Mouse (Mus musculus) lung, embryonic 16.5 days (tissue): ENCODE results near the gene Thegl. TPM values are rescaled to one million over a fixed set of nuclear protein-coding genes. Genes with fewer than 3 reads are reported as not detected.

Source experiments
- ATAC-seq: fragments of 200-750 bp; cut with Nextera tagmentation; 2 replicates; pipeline ENCODE4 v1.8.0; 2017; ENCODE audit warnings: low read depth, mild to moderate bottlenecking, moderate library complexity
- H3K27ac ChIP-seq: fragments of 300-500 bp; sonication (generic); 2 replicates; pipeline ENCODE4 v1.5.1; 2014; ENCODE audit warnings: mild to moderate bottlenecking, control low read depth, low read length
- H3K27me3 ChIP-seq: fragments of 300-500 bp; sonication (generic); 2 replicates; pipeline ENCODE4 v1.6.1; 2014; ENCODE audit warnings: low read depth, low read length, mixed read lengths; ENCODE audit not compliant: control insufficient read depth, insufficient read depth
- H3K36me3 ChIP-seq: fragments of 300-500 bp; sonication (generic); 2 replicates; pipeline ENCODE4 v1.6.1; 2014; ENCODE audit warnings: low read length; ENCODE audit not compliant: control insufficient read depth, insufficient read depth
- H3K4me1 ChIP-seq: fragments of 300-500 bp; sonication (generic); replicated peaks from 2 replicates; pipeline ENCODE4 v1.6.1; 2014; ENCODE audit warnings: low read length, mixed read lengths; ENCODE audit not compliant: control insufficient read depth, insufficient read depth
- H3K4me2 ChIP-seq: fragments of 300-500 bp; sonication (generic); 2 replicates; pipeline ENCODE4 v1.6.1; 2014; ENCODE audit warnings: low read depth, low read length, control low read depth
- H3K4me3 ChIP-seq: fragments of 300-500 bp; sonication (generic); 2 replicates; pipeline ENCODE4 v1.5.1; 2014; ENCODE audit warnings: mild to moderate bottlenecking, low read length, control low read depth
- H3K9ac ChIP-seq: fragments of 300-500 bp; sonication (generic); 2 replicates; pipeline ENCODE4 v1.6.1; 2014; ENCODE audit warnings: low read length, control low read depth
- H3K9me3 ChIP-seq: fragments of 300-500 bp; sonication (generic); 2 replicates; pipeline ENCODE4 v1.6.1; 2016; ENCODE audit warnings: low read length; ENCODE audit not compliant: control insufficient read depth
- WGBS: fragments of 180-500 bp; shearing (Covaris S2); extraction: QIAGEN DNeasy Blood & Tissue Kit; methylation state at CpG from one replicate; pipeline ENCODE4 v1.1.7; 2014; 5-methylcytosine and 5-hydroxymethylcytosine counted together
- polyA plus RNA-seq: library from polyadenylated mRNA; unstranded; fragments of >200 nt; fragmentation: Nextera tagmentation; extraction: Ambion mirVana; gene quantifications from 2 replicates; pipeline ENCODE4 v1.2.1, GENCODE M21; 2015

Gene Thegl
- polyA plus RNA-seq, 1 experiment from 2014 or later, result 1.7 TPM

DNA sequence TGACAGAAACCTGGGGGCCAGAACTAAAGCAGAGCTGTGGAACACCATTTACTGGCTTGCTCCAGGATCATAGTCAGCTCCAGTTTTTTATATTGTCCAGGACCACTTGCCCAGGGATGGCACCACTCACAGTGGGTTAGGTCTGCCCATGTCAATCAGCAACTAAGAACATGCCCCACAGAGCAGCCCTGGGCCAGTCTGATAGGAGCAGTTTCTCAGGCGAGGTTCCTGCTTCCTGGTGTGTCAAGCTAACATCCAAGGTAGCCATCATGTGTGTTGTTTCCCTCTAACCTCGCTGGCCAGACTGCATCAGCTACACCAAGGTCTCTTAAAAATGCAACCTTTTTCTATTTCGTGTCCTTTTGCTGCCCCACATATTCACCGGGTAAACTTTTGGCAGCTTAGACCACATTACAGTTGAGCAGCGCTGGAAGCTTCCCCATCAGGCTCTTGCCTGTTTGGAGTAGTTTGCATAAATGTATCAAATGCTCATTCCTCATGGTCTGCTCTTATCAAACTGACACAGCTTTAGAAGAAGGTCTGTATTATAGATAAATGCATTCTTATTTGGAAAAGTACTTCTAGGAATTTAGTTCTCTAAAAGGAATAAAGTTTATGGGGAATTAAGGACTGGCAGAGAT lies 22.5 kb upstream of the Thegl start:
- Histone ChIP-seq H3K4me2 (no peak overlapping the region), H3K4me3 (no peak overlapping the region), H3K27me3 (no peaks in the 10 kb centered on the region), H3K4me1 (no peaks in the 10 kb centered on the region), H3K27ac (no peak overlapping the region), H3K9ac (no peak overlapping the region), H3K9me3 (no peaks in the 10 kb centered on the region), H3K36me3 (peaks cover 67% of the 10 kb centered on the region)
- 90% methylated on average over 5 of the region's 5 CpGs for WGBS
- ATAC-seq, result no peak

DNA sequence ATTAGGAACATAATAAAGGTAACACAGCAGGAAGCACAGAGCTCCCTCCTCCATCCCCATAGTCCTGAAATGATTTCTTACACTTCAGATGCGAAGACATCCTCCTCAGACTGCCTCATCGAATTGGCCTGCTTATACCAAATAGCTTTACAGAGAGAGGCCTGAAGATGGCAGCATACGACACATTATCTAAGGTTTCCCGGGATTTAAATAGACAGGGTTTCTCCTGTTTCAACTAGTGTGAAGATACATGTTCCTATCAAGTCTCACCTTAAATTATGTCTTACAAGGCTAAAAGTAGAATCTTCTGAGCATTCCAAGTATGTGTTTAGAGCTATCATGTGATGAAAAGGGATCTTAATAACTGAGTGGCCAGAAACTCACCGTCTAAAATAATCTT lies 17.4 kb upstream of the Thegl start:
- Histone ChIP-seq H3K4me3 (no peak overlapping the region), H3K9me3 (no peaks in the 10 kb centered on the region), H3K36me3 (peaks cover 46% of the 10 kb centered on the region), H3K9ac (no peak overlapping the region), H3K4me1 (no peaks in the 10 kb centered on the region), H3K27ac (no peak overlapping the region), H3K4me2 (no peak overlapping the region), H3K27me3 (no peaks in the 10 kb centered on the region)
- 49% methylated on average over 5 of the region's 5 CpGs for WGBS
- no peak for ATAC-seq

DNA sequence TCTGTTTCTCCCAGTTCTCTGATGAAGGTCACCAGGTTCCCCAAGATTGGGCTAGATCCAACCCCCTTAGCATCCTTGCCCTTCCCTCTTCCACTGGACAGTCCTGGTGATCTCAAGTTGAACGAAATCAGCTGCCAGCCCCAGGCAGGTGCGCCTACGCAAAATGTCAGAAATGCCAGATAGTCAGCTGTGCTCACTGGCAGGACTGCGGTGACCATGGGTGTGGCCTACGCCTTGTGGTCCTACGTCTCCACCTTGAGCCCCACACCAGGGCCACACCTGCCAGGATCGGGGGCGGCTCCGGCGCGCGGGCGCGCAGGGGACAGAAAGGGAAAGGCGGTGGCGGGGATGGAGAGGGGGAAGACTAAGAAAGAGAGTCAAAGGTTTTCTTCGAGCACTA lies 14.6 kb upstream of the Thegl start:
- Histone ChIP-seq H3K9me3 (no peaks in the 10 kb centered on the region), H3K4me2 (no peak overlapping the region), H3K4me3 (no peak overlapping the region), H3K27me3 (no peaks in the 10 kb centered on the region), H3K4me1 (no peaks in the 10 kb centered on the region), H3K36me3 (peaks cover 27% of the 10 kb centered on the region), H3K9ac (no peak overlapping the region), H3K27ac (no peak overlapping the region)
- 89% methylated on average over 17 of the region's 17 CpGs for WGBS
- ATAC-seq, result no peak

DNA sequence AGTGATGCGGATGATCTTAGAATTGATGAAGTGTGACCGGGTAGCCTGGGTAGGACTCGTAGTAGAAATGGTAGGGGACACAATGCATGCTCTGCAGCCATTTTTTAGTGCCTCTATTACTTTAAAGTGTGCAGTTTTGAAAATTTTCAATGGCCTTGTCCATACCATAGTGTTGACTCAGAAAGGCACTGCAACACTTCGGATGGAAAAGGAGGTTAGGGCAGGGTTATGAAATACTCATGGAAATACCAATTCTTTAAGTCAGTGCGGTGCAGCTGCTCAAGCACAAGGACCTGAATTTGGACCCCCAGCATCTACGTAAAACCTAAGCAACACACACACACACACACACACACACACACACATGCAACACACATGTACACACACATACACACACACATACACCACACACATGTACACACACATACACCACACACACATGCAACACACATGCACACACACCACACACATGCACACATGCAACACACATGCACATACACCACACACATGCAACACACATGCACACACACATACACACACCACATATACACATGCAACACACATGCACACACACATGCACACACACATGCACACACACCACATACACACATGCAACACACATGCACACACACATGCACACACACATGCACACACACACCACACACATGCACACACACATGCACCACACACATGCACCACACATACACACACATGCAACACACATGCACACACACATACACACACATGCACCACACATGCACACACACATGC lies 11.6 kb upstream of the Thegl start, which contains the start of gene Arl9:
Gene Arl9 (plus strand): TSS at position 5 of the 771 bp plus-strand sequence.
- ATAC-seq, result no peak
- Histone ChIP-seq H3K9ac (no peak within 1 kb of the TSS), H3K9me3 (no peaks in the 10 kb centered on the region), H3K4me1 (no peaks in the 10 kb centered on the region), H3K36me3 (peaks cover 12% of the 10 kb centered on the region), H3K4me2 (no peak within 1 kb of the TSS), H3K4me3 (no peak within 1 kb of the TSS), H3K27ac (no peak within 1 kb of the TSS), H3K27me3 (no peaks in the 10 kb centered on the region)
- 89% methylated on average over 6 of the region's 6 CpGs for WGBS

DNA sequence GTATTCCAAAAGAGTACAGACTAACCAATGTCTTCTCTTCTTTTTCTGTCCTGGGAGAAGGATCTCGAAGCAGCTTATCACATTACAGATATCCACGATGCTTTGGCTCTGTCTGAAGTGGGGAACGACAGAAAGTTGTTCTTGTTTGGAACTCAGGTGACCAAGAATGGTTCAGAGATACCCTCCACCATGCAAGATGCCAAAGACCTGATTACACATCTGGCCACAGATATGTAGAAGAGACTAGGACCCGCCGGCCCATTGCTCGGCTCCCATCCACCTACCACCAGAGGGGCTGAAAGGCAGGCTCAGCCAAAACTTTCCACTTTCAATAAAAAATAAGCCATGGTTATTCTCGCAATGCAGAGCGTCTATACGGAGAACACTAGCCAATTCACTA lies 5.5 kb upstream of the Thegl start:
- no peaks in the 10 kb centered on the region for H3K9me3 ChIP-seq
- WGBS, result 84% methylated on average over 9 of the region's 9 CpGs
- H3K4me3 ChIP-seq, result no peak overlapping the region
- H3K27me3 ChIP-seq, result no peaks in the 10 kb centered on the region
- H3K36me3 ChIP-seq, result no peaks in the 10 kb centered on the region
- ATAC-seq, result no peak
- H3K4me2 ChIP-seq, result no peak overlapping the region
- no peaks in the 10 kb centered on the region for H3K4me1 ChIP-seq
- no peak overlapping the region for H3K9ac ChIP-seq
- H3K27ac ChIP-seq, result no peak overlapping the region

DNA sequence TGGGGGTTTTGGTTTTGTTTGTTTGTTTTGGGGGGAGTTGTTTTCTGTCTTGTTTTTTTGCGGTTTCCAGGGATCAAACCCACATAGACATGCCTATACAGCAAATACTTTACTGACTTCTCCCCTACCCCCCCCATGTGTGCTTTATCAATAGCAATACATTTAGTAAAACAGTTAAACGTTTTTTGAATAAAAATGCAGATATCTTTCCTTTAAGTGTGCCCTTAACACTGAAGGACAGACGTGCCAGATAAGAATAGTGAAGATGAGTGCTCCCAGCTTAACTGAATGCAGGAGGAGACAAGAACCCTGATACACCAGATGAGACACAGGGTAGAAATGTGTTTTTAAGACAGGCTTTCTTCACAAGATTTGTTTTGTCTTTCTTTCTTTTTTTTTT lies 4.7 kb upstream of the Thegl start:
- Histone ChIP-seq H3K9ac (no peak overlapping the region), H3K4me2 (no peak overlapping the region), H3K27ac (no peak overlapping the region), H3K4me1 (0 out of 2 replicates have a peak, but pooled peaks cover 2% of the 10 kb centered on the region), H3K36me3 (no peaks in the 10 kb centered on the region), H3K27me3 (no peaks in the 10 kb centered on the region), H3K4me3 (no peak overlapping the region), H3K9me3 (no peaks in the 10 kb centered on the region)
- 55% methylated on average over 3 of the region's 3 CpGs for WGBS
- no peak for ATAC-seq

DNA sequence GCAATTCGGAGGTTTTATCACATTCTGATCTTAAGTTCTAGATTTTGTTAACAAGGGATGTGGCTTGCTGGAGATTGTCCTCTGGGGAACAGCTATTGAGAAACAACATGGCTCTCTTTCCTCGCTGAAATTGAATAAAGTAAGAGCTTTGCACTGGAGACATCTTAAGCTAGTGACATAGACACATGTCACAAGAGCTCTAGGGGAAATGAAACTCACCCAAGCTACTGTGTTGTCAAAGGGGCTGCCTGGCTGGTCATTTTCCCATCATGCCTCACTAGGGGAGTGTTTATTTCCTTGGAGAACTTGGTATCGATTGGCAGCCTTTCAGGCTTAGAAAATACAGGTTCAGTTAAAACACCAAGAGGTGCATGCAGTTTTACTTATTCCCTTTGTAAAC lies 2.7 kb upstream of the Thegl start:
- ATAC-seq, result no peak
- no peaks in the 10 kb centered on the region for H3K36me3 ChIP-seq
- H3K9ac ChIP-seq, result no peak overlapping the region
- no peaks in the 10 kb centered on the region for H3K9me3 ChIP-seq
- 55% methylated on average over 3 of the region's 3 CpGs for WGBS
- no peak overlapping the region for H3K4me3 ChIP-seq
- H3K4me1 ChIP-seq, result 0 out of 2 replicates have a peak, but pooled peaks cover 2% of the 10 kb centered on the region
- no peak overlapping the region for H3K27ac ChIP-seq
- no peak overlapping the region for H3K4me2 ChIP-seq
- H3K27me3 ChIP-seq, result no peaks in the 10 kb centered on the region

DNA sequence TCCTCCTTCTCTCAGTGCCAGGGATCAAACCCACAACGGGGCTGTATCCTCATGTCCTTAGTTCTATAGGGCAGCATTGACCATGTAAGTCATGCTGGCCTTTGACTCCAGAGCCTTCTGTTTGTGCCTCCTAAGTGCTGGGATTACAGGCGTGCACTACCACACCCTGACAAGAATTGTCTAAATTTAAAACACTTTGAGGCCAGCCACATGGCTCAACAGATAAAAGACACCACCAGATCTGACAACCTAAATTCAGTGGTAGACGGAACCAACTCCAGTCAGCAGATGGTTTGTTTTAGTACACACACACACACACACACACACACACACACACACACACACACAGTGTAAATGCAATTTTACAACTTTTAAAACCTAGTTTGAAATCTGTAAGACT lies 12.2 kb downstream of the Thegl start:
- WGBS, result 60% methylated on average over 3 of the region's 3 CpGs
- no peaks in the 10 kb centered on the region for H3K9me3 ChIP-seq
- no peaks in the 10 kb centered on the region for H3K27me3 ChIP-seq
- no peak overlapping the region for H3K4me3 ChIP-seq
- no peaks in the 10 kb centered on the region for H3K36me3 ChIP-seq
- ATAC-seq, result no peak
- H3K4me2 ChIP-seq, result no peak overlapping the region
- no peak overlapping the region for H3K27ac ChIP-seq
- H3K4me1 ChIP-seq, result no peaks in the 10 kb centered on the region
- H3K9ac ChIP-seq, result no peak overlapping the region

DNA sequence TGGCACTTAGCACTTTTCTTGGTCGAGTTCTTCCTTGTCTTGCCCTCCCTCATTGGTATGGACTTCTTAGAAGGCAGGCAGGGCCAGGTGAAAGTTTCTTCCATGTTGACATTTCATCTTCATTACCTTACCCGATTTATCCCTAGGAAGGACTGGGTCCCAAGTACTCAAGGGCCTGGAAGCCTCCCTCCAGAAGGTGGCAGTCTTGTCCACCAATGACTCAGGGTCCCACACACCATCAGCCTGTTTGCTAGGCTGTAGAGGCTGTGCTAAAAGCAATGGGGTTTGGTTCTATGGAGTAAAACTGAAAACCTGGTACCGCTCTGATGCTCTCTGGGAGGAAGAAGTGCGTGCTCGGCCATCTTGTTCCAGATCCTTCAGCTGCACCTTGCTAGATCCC lies 13.9 kb downstream of the Thegl start:
- WGBS, result 70% methylated on average over 5 of the region's 5 CpGs
- ATAC-seq, result peak; percentile 59; the same call in 1 of the 2 replicates
- Histone ChIP-seq H3K9me3 (no peaks in the 10 kb centered on the region), H3K36me3 (no peaks in the 10 kb centered on the region), H3K4me1 (no peaks in the 10 kb centered on the region), H3K27me3 (no peaks in the 10 kb centered on the region), H3K27ac (no peak overlapping the region), H3K9ac (no peak overlapping the region), H3K4me2 (no peak overlapping the region), H3K4me3 (no peak overlapping the region)
